Mouse (Mus musculus): ENCODE results near the gene Nol10. TPM values are rescaled to one million over a fixed set of nuclear protein-coding genes. Genes with fewer than 3 reads are reported as not detected.

Gene Nol10
- polyA plus RNA-seq, 2 experiments = 17.3 to 18.0 TPM

GRCm38 (mm10) chr12:17475146-17475545 lies 126.9 kb downstream of the Nol10 start:
- Histone ChIP-seq H3K27ac (replicated peaks; ENCODE audit: low read depth, low read length) (no peak overlapping the region), H3K4me1 (ENCODE audit: control insufficient read depth, insufficient read depth, low read length) (no peaks in the 10 kb centered on the region), H3K9ac (ENCODE audit: low read depth, low read length, severe bottlenecking) (no peak overlapping the region), H3K4me2 (replicated peaks; ENCODE audit: low read depth, low read length, severe bottlenecking) (no peak overlapping the region), H3K36me3 (ENCODE audit: control insufficient read depth, insufficient read depth, low read length) (no peaks in the 10 kb centered on the region), H3K9me3 (ENCODE audit: control insufficient read depth, low read length) (no peaks in the 10 kb centered on the region), H3K4me3 (replicated peaks; ENCODE audit: low read length) (no peak overlapping the region), H3K27me3 (ENCODE audit: control insufficient read depth, insufficient read depth, low read length) (no peaks in the 10 kb centered on the region)
- no peak for DNase-seq (ENCODE audit: low spot score)
- WGBS = 86% methylated on average over 4 of the region's 4 CpGs
- no peak for TF ChIP-seq POLR2A (IDR thresholded peaks at IDR 0.05; ENCODE audit: borderline replicate concordance, extremely low read depth, insufficient read depth, insufficient read length)
- no peak for ATAC-seq (ENCODE audit: low FRiP score, low read depth)

GRCm38 (mm10) chr12:17478196-17478595 lies 129.9 kb downstream of the Nol10 start:
- DNase-seq (ENCODE audit: low spot score) (no peak), ATAC-seq (ENCODE audit: low FRiP score, low read depth) (no peak)
- no peak for TF ChIP-seq POLR2A (IDR thresholded peaks at IDR 0.05; ENCODE audit: borderline replicate concordance, extremely low read depth, insufficient read depth, insufficient read length)
- Histone ChIP-seq H3K27me3 (ENCODE audit: control insufficient read depth, insufficient read depth, low read length) (no peaks in the 10 kb centered on the region), H3K9me3 (ENCODE audit: control insufficient read depth, low read length) (no peaks in the 10 kb centered on the region), H3K4me1 (ENCODE audit: control insufficient read depth, insufficient read depth, low read length) (no peaks in the 10 kb centered on the region), H3K4me2 (replicated peaks; ENCODE audit: low read depth, low read length, severe bottlenecking) (no peak overlapping the region), H3K4me3 (replicated peaks; ENCODE audit: low read length) (no peak overlapping the region), H3K9ac (ENCODE audit: low read depth, low read length, severe bottlenecking) (no peak overlapping the region), H3K36me3 (ENCODE audit: control insufficient read depth, insufficient read depth, low read length) (no peaks in the 10 kb centered on the region), H3K27ac (replicated peaks; ENCODE audit: low read depth, low read length) (no peak overlapping the region)
- WGBS = 83% methylated on average over 12 of the region's 12 CpGs

- Histone ChIP-seq H3K36me3 (ENCODE audit: control insufficient read depth, insufficient read depth, low read length) (no peaks in the 10 kb centered on the region), H3K4me2 (replicated peaks; ENCODE audit: low read depth, low read length, severe bottlenecking) (no peak overlapping the region), H3K4me3 (replicated peaks; ENCODE audit: low read length) (no peak overlapping the region), H3K27me3 (ENCODE audit: control insufficient read depth, insufficient read depth, low read length) (no peaks in the 10 kb centered on the region), H3K4me1 (ENCODE audit: control insufficient read depth, insufficient read depth, low read length) (no peaks in the 10 kb centered on the region), H3K27ac (replicated peaks; ENCODE audit: low read depth, low read length) (no peak overlapping the region), H3K9ac (ENCODE audit: low read depth, low read length, severe bottlenecking) (no peak overlapping the region), H3K9me3 (ENCODE audit: control insufficient read depth, low read length) (no peaks in the 10 kb centered on the region)
- 88% methylated on average over 2 of the region's 2 CpGs for WGBS
- DNase-seq (ENCODE audit: low spot score) = no peak
- no peak for TF ChIP-seq POLR2A (IDR thresholded peaks at IDR 0.05; ENCODE audit: borderline replicate concordance, extremely low read depth, insufficient read depth, insufficient read length)
- no peak for ATAC-seq (ENCODE audit: low FRiP score, low read depth)
Observed at GRCm38 (mm10) chr12:17478856-17479255, 130.6 kb downstream of the Nol10 start.

Small RNA genes within 50 kb of the gene (microRNA-seq; reads per million reads assigned to microRNA genes)
- 9.8 reads per million, percentile 21 among the genes with 10 or more reads in this experiment for gene Mir3066

Other genes starting within 250 kb of the Nol10 start
- 0.91 and 0.97 TPM in 2 replicates for gene Kcnf1, start 171.6 kb upstream of the Nol10 start, polyA plus RNA-seq (2012; rRNA removed)
- 0.90 and 0.92 TPM in 2 replicates for gene Kcnf1, start 171.6 kb upstream of the Nol10 start, polyA plus RNA-seq (2014; fragmentation: Nextera tagmentation; extraction: Ambion mirVana)
- gene Pdia6, start 81.9 kb upstream of the Nol10 start, polyA plus RNA-seq (2012; rRNA removed) = 316 and 435 TPM in 2 replicates
- gene Pdia6, start 81.9 kb upstream of the Nol10 start, polyA plus RNA-seq (2014; fragmentation: Nextera tagmentation; extraction: Ambion mirVana) = 574 and 584 TPM in 2 replicates
- 0.09 TPM in 2 replicates for gene Atp6v1c2, start 19.1 kb upstream of the Nol10 start, polyA plus RNA-seq (2012; rRNA removed)
- gene Atp6v1c2, start 19.1 kb upstream of the Nol10 start, polyA plus RNA-seq (2014; fragmentation: Nextera tagmentation; extraction: Ambion mirVana) = 0.19 TPM in 1 of 2 replicates, not detected in the other
- 213 and 223 TPM in 2 replicates for gene Odc1, start 196.3 kb downstream of the Nol10 start, polyA plus RNA-seq (2012; rRNA removed)
- 177 and 178 TPM in 2 replicates for gene Odc1, start 196.3 kb downstream of the Nol10 start, polyA plus RNA-seq (2014; fragmentation: Nextera tagmentation; extraction: Ambion mirVana)